Mouse (Mus musculus): ENCODE data around the gene Rap1gap2.

DNA sequence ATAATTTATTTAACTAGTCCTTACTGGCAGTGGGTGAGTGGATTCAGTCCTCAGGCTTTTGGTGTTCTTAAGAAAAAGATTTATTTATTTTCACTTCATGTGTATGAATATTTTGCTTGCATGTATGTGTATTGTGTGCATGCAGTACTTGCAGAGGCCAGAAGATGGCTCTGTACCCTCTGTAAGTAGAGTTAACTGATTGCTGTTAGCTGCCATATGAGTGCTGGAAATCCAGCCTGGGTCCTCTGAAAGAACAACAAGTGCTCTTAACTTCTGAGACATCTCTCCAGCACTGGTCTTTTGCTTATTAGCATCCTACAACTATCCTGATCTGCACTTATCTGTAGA, 12.8 kb downstream of the Rap1gap2 start:
- TF ChIP-seq CTCF (IDR thresholded peaks at IDR 0.05; ENCODE audit: insufficient read depth, low read length) (no peak), POLR2A (IDR thresholded peaks at IDR 0.05; ENCODE audit: borderline replicate concordance, extremely low read depth, low read depth, low read length) (no peak)
